Mouse (Mus musculus): Measurements from ENCODE around the gene Ube2m.

Gene Ube2m

DNA sequence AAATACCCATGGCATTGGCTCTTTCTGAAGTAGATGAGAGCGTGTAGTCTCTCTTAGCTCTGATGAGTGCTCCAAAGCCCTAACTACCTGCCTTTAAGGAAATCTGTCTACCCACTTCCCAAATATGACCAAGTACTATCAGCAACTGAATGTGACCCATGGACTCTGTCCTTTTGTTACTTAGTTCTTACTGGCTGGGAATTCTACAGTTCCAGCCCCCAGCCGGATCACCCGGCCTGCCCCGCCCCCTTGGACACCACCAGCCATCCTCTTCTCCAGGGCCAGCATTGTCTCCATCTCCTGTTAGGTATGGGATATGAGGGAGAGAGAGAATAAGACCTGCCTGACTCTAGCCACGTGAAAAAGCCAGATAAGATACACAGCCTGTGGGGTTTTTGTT lies 40.0 kb downstream of the Ube2m start, which contains the start of gene Slc27a5:
Gene Slc27a5 (minus strand): TSS at position 140 of the 400 bp plus-strand sequence.
- DNase-seq, result no peak

- no peak for DNase-seq
These were observed 40.8 kb downstream of the Ube2m start for GRCm38 (mm10) chr7:12997230-12997629.

GRCm38 (mm10) chr7:12995862-12996261 lies 42.2 kb downstream of the Ube2m start:
- no peak for DNase-seq

- no peak for DNase-seq
These were observed 44.9 kb downstream of the Ube2m start for GRCm38 (mm10) chr7:12993148-12993547.

- DNase-seq, result no peak
These were observed 45.9 kb downstream of the Ube2m start for GRCm38 (mm10) chr7:12992222-12992621.

DNA sequence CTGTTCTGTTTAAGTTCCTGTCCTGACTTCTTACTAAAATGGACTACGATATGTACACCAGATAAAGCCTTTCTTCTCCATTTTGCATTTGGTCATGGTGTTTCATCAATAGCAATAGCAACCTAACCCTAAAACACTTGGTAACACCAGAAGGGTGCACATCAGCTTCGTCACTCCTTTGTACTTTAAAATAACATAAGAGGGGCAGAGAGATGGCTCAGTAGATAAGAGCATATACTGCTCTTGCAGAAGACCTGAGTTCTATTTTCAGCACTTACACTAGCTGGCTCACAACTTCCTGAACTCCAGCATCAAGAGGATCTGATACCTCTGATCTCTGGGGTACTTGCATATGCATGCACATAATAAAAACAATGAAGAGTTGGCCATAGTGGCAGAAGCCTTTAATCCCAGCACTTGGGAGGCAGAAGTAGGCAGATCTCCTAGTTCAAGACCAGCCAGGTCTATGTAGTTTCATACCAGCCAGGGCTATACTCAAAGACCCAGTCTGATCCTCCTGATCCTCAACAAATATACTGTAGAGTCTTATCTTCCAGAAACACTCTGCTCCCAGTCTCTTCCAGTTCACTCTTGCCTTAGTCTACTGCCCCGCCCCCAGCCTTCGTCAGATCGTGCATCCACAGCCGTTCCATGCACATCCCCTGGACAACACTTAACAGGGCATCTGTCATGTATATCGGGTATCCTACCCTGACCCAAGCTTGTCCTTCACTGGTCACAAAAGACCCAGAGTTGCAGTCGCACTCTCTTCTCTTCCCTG lies 50.5 kb downstream of the Ube2m start:
- DNase-seq, result no peak

DNA sequence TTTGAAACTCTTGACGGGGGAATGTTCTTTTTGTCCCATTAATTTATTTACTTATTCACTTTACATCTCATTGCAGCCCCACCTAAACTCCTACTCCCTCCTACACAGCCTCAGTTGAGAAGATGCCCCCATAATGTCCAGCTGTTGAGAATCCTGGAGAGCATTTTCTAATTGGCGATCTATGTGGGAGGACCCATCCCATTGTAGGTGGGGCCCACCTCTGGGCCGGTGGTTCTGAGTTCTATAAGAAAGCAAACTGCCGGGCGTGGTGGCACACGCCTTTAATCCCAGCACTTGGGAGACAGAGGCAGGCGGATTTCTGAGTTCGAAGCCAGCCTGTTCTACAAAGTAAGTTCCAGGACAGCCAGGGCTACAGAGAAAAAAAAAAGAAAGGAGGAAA lies 51.2 kb downstream of the Ube2m start:
- DNase-seq, result no peak

- DNase-seq, result no peak
These were observed 52.4 kb downstream of the Ube2m start for GRCm38 (mm10) chr7:12985724-12986123.

All from right cerebral cortex, postnatal 14 days (tissue).